Mouse (Mus musculus) olfactory bulb, adult 2 months (tissue): ENCODE results near the gene Rplp0.

Experiments
- CTCF ChIP-seq: fragments of 200-500 bp; IDR thresholded peaks from 2 replicates; pipeline ENCODE4 v1.5.1; 2012; ENCODE audit warnings: low read depth, mild to moderate bottlenecking, low read length, moderate library complexity; ENCODE audit not compliant: insufficient read depth
- POLR2A ChIP-seq: fragments of 200-500 bp; IDR thresholded peaks from 2 replicates; pipeline ENCODE4 v1.6.1; 2012; ENCODE audit warnings: mild to moderate bottlenecking, low read depth, low read length, moderate library complexity; ENCODE audit not compliant: insufficient read depth

DNA sequence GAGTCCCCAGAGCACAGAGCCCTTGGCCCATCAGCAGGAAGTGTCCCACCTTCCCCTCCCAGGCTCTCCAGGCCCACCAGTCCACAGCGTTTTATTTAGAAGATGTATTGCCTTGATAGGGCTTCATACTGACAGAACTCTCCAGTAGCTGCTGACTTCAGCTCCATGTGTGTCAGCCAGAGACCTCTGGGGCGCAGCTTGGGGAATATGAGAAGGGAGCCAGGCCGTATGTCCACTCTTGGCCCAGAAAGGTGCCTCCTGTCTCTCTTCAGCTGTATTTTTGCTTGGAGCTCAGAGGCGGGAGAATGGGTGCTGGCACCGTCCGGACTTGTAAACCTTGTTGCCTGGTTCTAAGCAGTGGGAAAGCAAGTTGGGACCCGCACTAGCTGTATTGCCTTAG lies 11.8 kb upstream of the Rplp0 start:
- no peak for TF ChIP-seq CTCF
- no peak for TF ChIP-seq POLR2A
